Mouse (Mus musculus) cerebellum, adult 2 months (tissue): ENCODE results near the gene Psmb4.
"Not testable (repeated sequence)": the region's sequence is repeated elsewhere in the genome, so short reads cannot be mapped to it uniquely, and the experiment has no call there.

ENCODE experiments used
- CTCF ChIP-seq: fragments of 200-500 bp; IDR thresholded peaks from 2 replicates; pipeline ENCODE4 v1.5.1; 2011; ENCODE audit warnings: low read depth, mild to moderate bottlenecking, control low read depth, low read length, moderate library complexity, borderline replicate concordance; ENCODE audit not compliant: insufficient read depth
- POLR2A ChIP-seq: fragments of 200-500 bp; IDR thresholded peaks from 2 replicates; pipeline ENCODE4 v1.6.1; 2011; ENCODE audit warnings: low read length, control low read depth, borderline replicate concordance; ENCODE audit not compliant: insufficient read depth

GRCm38 (mm10) chr3:94933604-94934003, 46.8 kb upstream of the Psmb4 start:
- TF ChIP-seq CTCF, POLR2A: not testable (repeated sequence)
